Mouse (Mus musculus) hindbrain, postnatal 0 days (tissue): ENCODE data around the gene Gspt1. TPM values are rescaled to one million over a fixed set of nuclear protein-coding genes. Genes with fewer than 3 reads are reported as not detected.

Experiments used
- ATAC-seq: fragments of 200-750 bp; cut with Nextera tagmentation; 2 replicates; pipeline ENCODE4 v1.8.0; 2017; ENCODE audit warnings: mild to moderate bottlenecking, moderate TSS enrichment, moderate library complexity
- DNase-seq: peaks from one replicate; pipeline ENCODE4 v3.0.0-alpha.2; 2015; ENCODE audit warnings: low spot score
- H3K27ac ChIP-seq: fragments of 300-500 bp; sonication (generic); 2 replicates; pipeline ENCODE4 v1.5.1; 2014; ENCODE audit warnings: mild to moderate bottlenecking
- H3K27me3 ChIP-seq: fragments of 300-500 bp; sonication (generic); 2 replicates; pipeline ENCODE4 v1.6.1; 2014; ENCODE audit warnings: low read length, mixed read lengths; ENCODE audit not compliant: insufficient read depth
- H3K36me3 ChIP-seq: fragments of 300-500 bp; sonication (generic); 2 replicates; pipeline ENCODE4 v1.6.1; 2014; ENCODE audit warnings: low read length, mixed read lengths; ENCODE audit not compliant: insufficient read depth
- H3K4me1 ChIP-seq: fragments of 300-500 bp; sonication (generic); 2 replicates; pipeline ENCODE4 v1.6.1; 2014; ENCODE audit warnings: antibody characterized with exemption, low read length, mixed read lengths; ENCODE audit not compliant: insufficient read depth
- H3K4me2 ChIP-seq: fragments of 300-500 bp; sonication (generic); 2 replicates; pipeline ENCODE4 v1.6.1; 2014; ENCODE audit warnings: low read depth, mild to moderate bottlenecking, low read length, moderate library complexity, mixed read lengths
- H3K4me3 ChIP-seq: fragments of 300-500 bp; sonication (generic); 2 replicates; pipeline ENCODE4 v1.5.1; 2014; ENCODE audit warnings: low read length
- H3K9ac ChIP-seq: fragments of 300-500 bp; sonication (generic); replicated peaks from 2 replicates; pipeline ENCODE4 v1.6.1; 2014; ENCODE audit warnings: mild to moderate bottlenecking, low read length, moderate library complexity, mixed read lengths
- H3K9me3 ChIP-seq: fragments of 300-500 bp; sonication (generic); 2 replicates; pipeline ENCODE4 v1.6.1; 2016; ENCODE audit warnings: low read length, mixed read lengths
- CTCF ChIP-seq: IDR thresholded peaks from 2 replicates; pipeline ENCODE4 v1.5.1; 2016; ENCODE audit warnings: antibody characterized with exemption, control low read depth, low read depth
- WGBS: fragments of 180-500 bp; shearing (Covaris S2); extraction: QIAGEN DNeasy Blood & Tissue Kit; methylation state at CpG from one replicate; pipeline ENCODE4 v1.1.7; 2014; 5-methylcytosine and 5-hydroxymethylcytosine counted together
- polyA plus RNA-seq: library from polyadenylated mRNA; unstranded; fragments of >200 nt; fragmentation: Nextera tagmentation; extraction: Ambion mirVana; gene quantifications from 2 replicates; pipeline ENCODE4 v1.2.1, GENCODE M21; 2015
- total RNA-seq: library from RNA; depleted of rRNA; stranded (reverse); fragments of >200 nt; gene quantifications from 2 replicates; pipeline ENCODE4 v1.2.3, GENCODE M21; 2014

Gene Gspt1
- total and polyA plus RNA-seq, 2 experiments from 2014 or later: 45.2 to 51.6 TPM

GRCm38 (mm10) chr16:11282655-11283232 is 28.6 kb upstream of the Gspt1 start:
- no peaks in the 10 kb centered on the region for H3K9me3 ChIP-seq
- H3K27ac ChIP-seq: no peak overlapping the region
- H3K9ac ChIP-seq: no peak overlapping the region
- no peak overlapping the region for H3K4me3 ChIP-seq
- ATAC-seq (no peak), DNase-seq (no peak)
- no peaks in the 10 kb centered on the region for H3K4me1 ChIP-seq
- TF ChIP-seq CTCF: no peak
- 76% methylated on average over 5 of the region's 5 CpGs for WGBS
- no peaks in the 10 kb centered on the region for H3K27me3 ChIP-seq
- H3K4me2 ChIP-seq: no peak overlapping the region
- H3K36me3 ChIP-seq: no peaks in the 10 kb centered on the region

GRCm38 (mm10) chr16:11278778-11279177 is 24.7 kb upstream of the Gspt1 start:
- no peak overlapping the region for H3K4me3 ChIP-seq
- TF ChIP-seq CTCF: no peak
- ATAC-seq (no peak), DNase-seq (no peak)
- 70% methylated on average over 6 of the region's 6 CpGs for WGBS
- no peaks in the 10 kb centered on the region for H3K4me1 ChIP-seq
- H3K27me3 ChIP-seq: no peaks in the 10 kb centered on the region
- no peak overlapping the region for H3K9ac ChIP-seq
- H3K36me3 ChIP-seq: no peaks in the 10 kb centered on the region
- H3K4me2 ChIP-seq: no peak overlapping the region
- H3K27ac ChIP-seq: no peak overlapping the region
- no peaks in the 10 kb centered on the region for H3K9me3 ChIP-seq

GRCm38 (mm10) chr16:11276888-11277287 is 22.8 kb upstream of the Gspt1 start:
- DNase-seq (no peak), ATAC-seq (no peak)
- Histone ChIP-seq H3K36me3 (no peaks in the 10 kb centered on the region), H3K27me3 (no peaks in the 10 kb centered on the region), H3K9me3 (no peaks in the 10 kb centered on the region), H3K9ac (no peak overlapping the region), H3K4me1 (no peaks in the 10 kb centered on the region), H3K4me3 (no peak overlapping the region), H3K4me2 (no peak overlapping the region), H3K27ac (no peak overlapping the region)
- no peak for TF ChIP-seq CTCF
- WGBS: 25% methylated on average over 3 of the region's 3 CpGs

GRCm38 (mm10) chr16:11271073-11271472 is 16.9 kb upstream of the Gspt1 start:
- Histone ChIP-seq H3K4me2 (no peak overlapping the region), H3K9ac (no peak overlapping the region), H3K9me3 (no peaks in the 10 kb centered on the region), H3K4me3 (no peak overlapping the region), H3K36me3 (no peaks in the 10 kb centered on the region), H3K27ac (no peak overlapping the region), H3K4me1 (no peaks in the 10 kb centered on the region), H3K27me3 (no peaks in the 10 kb centered on the region)
- DNase-seq (no peak), ATAC-seq (no peak)
- TF ChIP-seq CTCF: no peak

GRCm38 (mm10) chr16:11270642-11271041 is 16.5 kb upstream of the Gspt1 start:
- no peak overlapping the region for H3K4me2 ChIP-seq
- WGBS: 97% methylated on average over 2 of the region's 2 CpGs
- H3K9me3 ChIP-seq: no peaks in the 10 kb centered on the region
- no peak overlapping the region for H3K9ac ChIP-seq
- H3K27me3 ChIP-seq: no peaks in the 10 kb centered on the region
- no peaks in the 10 kb centered on the region for H3K4me1 ChIP-seq
- no peak for TF ChIP-seq CTCF
- ATAC-seq: no peak
- no peak for DNase-seq
- no peak overlapping the region for H3K4me3 ChIP-seq
- no peaks in the 10 kb centered on the region for H3K36me3 ChIP-seq
- H3K27ac ChIP-seq: no peak overlapping the region

- ATAC-seq (no peak), DNase-seq (no peak)
- no peaks in the 10 kb centered on the region for H3K36me3 ChIP-seq
- no peak overlapping the region for H3K4me3 ChIP-seq
- H3K27me3 ChIP-seq: no peaks in the 10 kb centered on the region
- no peak overlapping the region for H3K4me2 ChIP-seq
- no peak overlapping the region for H3K27ac ChIP-seq
- no peak overlapping the region for H3K9ac ChIP-seq
- WGBS: 34% methylated on average over 6 of the region's 6 CpGs
- no peak for TF ChIP-seq CTCF
- H3K9me3 ChIP-seq: no peaks in the 10 kb centered on the region
- no peaks in the 10 kb centered on the region for H3K4me1 ChIP-seq
Observed at GRCm38 (mm10) chr16:11269808-11270207, 15.7 kb upstream of the Gspt1 start.

- Histone ChIP-seq H3K27ac (no peak overlapping the region), H3K4me2 (no peak overlapping the region), H3K4me3 (no peak overlapping the region), H3K27me3 (no peaks in the 10 kb centered on the region), H3K9ac (no peak overlapping the region), H3K9me3 (no peaks in the 10 kb centered on the region), H3K4me1 (no peaks in the 10 kb centered on the region), H3K36me3 (no peaks in the 10 kb centered on the region)
- ATAC-seq: no peak
- TF ChIP-seq CTCF: no peak
- no peak for DNase-seq
- 77% methylated on average over 2 of the region's 2 CpGs for WGBS
Observed at GRCm38 (mm10) chr16:11266556-11266955, 12.4 kb upstream of the Gspt1 start.
